Mouse (Mus musculus) spleen, adult 2 months (tissue): ENCODE measurements around the gene Dupd1.

Experiments used
- CTCF ChIP-seq: fragments of 200-500 bp; IDR thresholded peaks from 2 replicates; pipeline ENCODE4 v1.5.1; 2011; ENCODE audit warnings: mild to moderate bottlenecking, inconsistent platforms; ENCODE audit not compliant: insufficient read depth, insufficient read length, insufficient replicate concordance; ENCODE audit errors: extremely low read depth
- POLR2A ChIP-seq: fragments of 200-500 bp; IDR thresholded peaks from 2 replicates; pipeline ENCODE4 v1.6.1; 2011; ENCODE audit warnings: low read depth, low read length, inconsistent platforms

GRCm38 (mm10) chr14:21696186-21696830, 18.1 kb downstream of the Dupd1 start:
- no peak for TF ChIP-seq CTCF
- TF ChIP-seq POLR2A, result no peak
